Mouse (Mus musculus) CD4-positive, CD25-positive, alpha-beta regulatory T cell, adult 4 months (primary cell): Measurements from ENCODE around the gene Ppp1r1c. TPM values are rescaled to one million over a fixed set of nuclear protein-coding genes. Genes with fewer than 3 reads are reported as not detected.

Experiments
- polyA plus RNA-seq, 2 experiments: library from polyadenylated mRNA; unstranded; fragments of 100-300 nt; shearing (Covaris generic); gene quantifications; one replicate each; pipeline ENCODE4 v1.2.1; 2017

Gene Ppp1r1c
- polyA plus RNA-seq, 2 experiments from 2014 or later = 0.17 TPM; not detected in 1

Other genes starting within 250 kb of the Ppp1r1c start
- gene Itprid2, start 72.4 kb upstream of the Ppp1r1c start, polyA plus RNA-seq = 1 to 10 TPM; 4.9 to 6.2 TPM